ENCODE assay signal across 10 mouse cellular contexts in the genomic region with DNA sequence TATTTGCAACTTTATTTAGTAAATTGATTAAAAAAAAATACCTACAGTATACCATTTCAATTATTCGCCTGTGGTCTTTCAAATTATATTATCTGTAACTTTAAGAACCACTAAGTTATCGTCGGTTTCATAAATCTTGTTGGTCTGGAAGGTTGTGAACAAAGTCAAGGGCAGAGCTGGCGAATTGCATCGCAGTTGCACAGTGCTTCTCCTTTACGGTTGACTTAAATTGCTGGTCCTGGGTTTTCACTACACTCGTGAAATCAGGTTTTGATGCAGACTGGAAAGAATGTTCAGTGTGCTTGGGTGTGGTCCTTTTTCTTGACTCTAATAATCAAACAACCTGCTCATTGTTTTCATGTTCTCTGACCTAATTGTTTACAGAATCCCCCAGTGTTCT.
"Had no signal": no experiment of that assay in that cellular context is flagged by ENCODE, and none has a peak within 500 bp of the region (broad histone marks: within the 10 kb centered on the region; RNA-seq: fewer than 3 reads in every experiment).

No protein-coding gene starts in this region.

- DNase-seq: kidney, adult 2 months; kidney, postnatal 25 days; layer of hippocampus, adult 9-11 months; liver; lung, adult 18-20 months; lung, postnatal 4 days; right cerebral cortex, adult 18-20 months; right cerebral cortex, postnatal 14 days; thymus, adult 18-20 months; thymus, postnatal 36 days had no signal
